Mouse (Mus musculus) intestine, postnatal 0 days (tissue): ENCODE data around the gene S100a4. TPM values are rescaled to one million over a fixed set of nuclear protein-coding genes. Genes with fewer than 3 reads are reported as not detected.

Source experiments
- ATAC-seq: fragments of 200-750 bp; cut with Nextera tagmentation; 2 replicates; pipeline ENCODE4 v1.8.0; 2017; ENCODE audit warnings: mild to moderate bottlenecking, moderate TSS enrichment, moderate library complexity
- H3K27ac ChIP-seq: fragments of 300-500 bp; sonication (generic); 2 replicates; pipeline ENCODE4 v1.5.1; 2014; ENCODE audit warnings: mild to moderate bottlenecking, low read depth, low read length, moderate library complexity
- H3K27me3 ChIP-seq: fragments of 300-500 bp; sonication (generic); replicated peaks from 2 replicates; pipeline ENCODE4 v1.6.1; 2014; ENCODE audit warnings: low read length, mixed read lengths; ENCODE audit not compliant: control insufficient read depth, insufficient read depth
- H3K36me3 ChIP-seq: fragments of 300-500 bp; sonication (generic); 2 replicates; pipeline ENCODE4 v1.6.1; 2014; ENCODE audit warnings: mild to moderate bottlenecking, moderate library complexity; ENCODE audit not compliant: control insufficient read depth, insufficient read depth
- H3K4me1 ChIP-seq: fragments of 300-500 bp; sonication (generic); replicated peaks from 2 replicates; pipeline ENCODE4 v1.6.1; 2014; ENCODE audit warnings: antibody characterized with exemption, low read length, mixed read lengths; ENCODE audit not compliant: control insufficient read depth, insufficient read depth
- H3K4me2 ChIP-seq: fragments of 300-500 bp; sonication (generic); replicated peaks from 2 replicates; pipeline ENCODE4 v1.6.1; 2014; ENCODE audit warnings: low read depth, mild to moderate bottlenecking, moderate library complexity
- H3K4me3 ChIP-seq: fragments of 300-500 bp; sonication (generic); 2 replicates; pipeline ENCODE4 v1.5.1; 2014; ENCODE audit warnings: low read depth, low read length
- H3K9ac ChIP-seq: fragments of 300-500 bp; sonication (generic); 2 replicates; pipeline ENCODE4 v1.6.1; 2014; ENCODE audit warnings: mild to moderate bottlenecking, low read depth, low read length
- H3K9me3 ChIP-seq: fragments of 300-500 bp; sonication (generic); 2 replicates; pipeline ENCODE4 v1.6.1; 2016; ENCODE audit warnings: mixed run types; ENCODE audit not compliant: control insufficient read depth
- CTCF ChIP-seq: sonication (generic); IDR thresholded peaks from 2 replicates; pipeline ENCODE4 v1.5.1; 2016; ENCODE audit warnings: low read depth, mild to moderate bottlenecking, control low read depth, antibody characterized with exemption, moderate library complexity
- WGBS: fragments of 180-500 bp; shearing (Covaris S2); extraction: QIAGEN DNeasy Blood & Tissue Kit; methylation state at CpG from one replicate; pipeline ENCODE4 v1.1.7; 2014; 5-methylcytosine and 5-hydroxymethylcytosine counted together
- polyA plus RNA-seq: library from polyadenylated mRNA; unstranded; fragments of >200 nt; fragmentation: Nextera tagmentation; extraction: Ambion mirVana; gene quantifications from 2 replicates; pipeline ENCODE4 v1.2.1, GENCODE M21; 2015

S100a4 gene
- polyA plus RNA-seq, 1 experiment from 2014 or later: 8.6 TPM

GRCm38 (mm10) chr3:90595556-90595955 lies 8.0 kb upstream of the S100a4 start:
- H3K4me3 ChIP-seq: no peak overlapping the region
- no peak for ATAC-seq

GRCm38 (mm10) chr3:90596810-90597209 lies 6.8 kb upstream of the S100a4 start:
- Histone ChIP-seq H3K27ac (no peak overlapping the region), H3K36me3 (no peaks in the 10 kb centered on the region), H3K9me3 (no peaks in the 10 kb centered on the region), H3K27me3 (no peaks in the 10 kb centered on the region), H3K4me2 (no peak overlapping the region), H3K4me1 (no peaks in the 10 kb centered on the region), H3K9ac (no peak overlapping the region), H3K4me3 (no peak overlapping the region)
- WGBS: 95% methylated on average over 6 of the region's 6 CpGs
- no peak for TF ChIP-seq CTCF
- ATAC-seq: no peak

More at GRCm38 (mm10) chr3:90595556-90595955, 8.0 kb upstream of the S100a4 start:
- Histone ChIP-seq H3K27ac (no peak overlapping the region), H3K4me2 (no peak overlapping the region), H3K27me3 (no peaks in the 10 kb centered on the region), H3K9ac (no peak overlapping the region), H3K36me3 (no peaks in the 10 kb centered on the region), H3K9me3 (no peaks in the 10 kb centered on the region), H3K4me1 (no peaks in the 10 kb centered on the region)
- no peak for TF ChIP-seq CTCF
- 30% methylated on average over 5 of the region's 5 CpGs for WGBS

DNA sequence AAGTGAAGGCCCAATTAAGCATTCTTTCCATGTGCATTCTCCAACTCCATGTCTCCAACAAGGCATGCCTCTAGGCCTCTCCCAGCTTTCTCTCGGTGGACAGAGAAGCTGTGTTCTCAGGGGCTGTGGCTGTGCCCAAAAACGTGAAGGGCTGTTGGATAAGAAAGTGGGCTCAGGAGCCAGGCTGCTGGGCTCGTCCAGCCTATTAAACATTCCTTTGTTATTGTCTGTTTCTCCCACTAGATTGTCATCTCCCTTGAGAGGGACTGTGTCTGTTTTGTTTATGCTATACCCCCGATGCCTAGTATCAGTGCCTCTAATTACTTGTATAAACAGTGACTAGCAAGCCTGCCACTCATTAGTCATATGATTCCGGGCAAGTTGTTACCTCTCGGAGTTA lies 5.8 kb upstream of the S100a4 start:
- no peak overlapping the region for H3K9ac ChIP-seq
- no peak overlapping the region for H3K27ac ChIP-seq
- no peak overlapping the region for H3K4me3 ChIP-seq
- no peaks in the 10 kb centered on the region for H3K27me3 ChIP-seq
- H3K4me2 ChIP-seq: no peak overlapping the region
- no peaks in the 10 kb centered on the region for H3K4me1 ChIP-seq
- TF ChIP-seq CTCF: no peak
- WGBS: 46% methylated on average over 6 of the region's 6 CpGs
- no peaks in the 10 kb centered on the region for H3K9me3 ChIP-seq
- no peak for ATAC-seq
- H3K36me3 ChIP-seq: no peaks in the 10 kb centered on the region

DNA sequence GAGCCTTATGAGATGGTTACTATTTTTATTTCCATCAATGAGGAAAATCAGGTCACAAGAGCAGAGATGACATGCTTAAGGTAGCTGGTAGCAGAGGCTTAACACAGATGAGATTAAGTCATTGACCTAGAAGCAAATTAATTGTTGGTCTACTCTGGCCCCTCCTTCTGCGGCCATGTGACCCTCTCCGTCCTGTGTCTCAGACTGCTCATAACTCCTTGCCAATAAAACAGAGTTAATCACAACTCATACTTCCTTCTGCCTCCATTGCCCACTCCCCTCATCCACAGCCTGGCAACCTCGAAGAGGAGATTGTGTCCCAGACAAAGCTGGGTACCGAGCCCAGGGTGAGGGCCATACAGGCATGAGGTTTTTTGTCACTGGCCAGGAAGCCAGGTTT lies 5.4 kb upstream of the S100a4 start:
- no peak for ATAC-seq
- Histone ChIP-seq H3K9ac (no peak overlapping the region), H3K27ac (no peak overlapping the region), H3K4me1 (no peaks in the 10 kb centered on the region), H3K27me3 (no peaks in the 10 kb centered on the region), H3K36me3 (no peaks in the 10 kb centered on the region), H3K4me3 (no peak overlapping the region), H3K4me2 (no peak overlapping the region), H3K9me3 (no peaks in the 10 kb centered on the region)
- WGBS: 65% methylated on average over 4 of the region's 4 CpGs
- TF ChIP-seq CTCF: no peak

DNA sequence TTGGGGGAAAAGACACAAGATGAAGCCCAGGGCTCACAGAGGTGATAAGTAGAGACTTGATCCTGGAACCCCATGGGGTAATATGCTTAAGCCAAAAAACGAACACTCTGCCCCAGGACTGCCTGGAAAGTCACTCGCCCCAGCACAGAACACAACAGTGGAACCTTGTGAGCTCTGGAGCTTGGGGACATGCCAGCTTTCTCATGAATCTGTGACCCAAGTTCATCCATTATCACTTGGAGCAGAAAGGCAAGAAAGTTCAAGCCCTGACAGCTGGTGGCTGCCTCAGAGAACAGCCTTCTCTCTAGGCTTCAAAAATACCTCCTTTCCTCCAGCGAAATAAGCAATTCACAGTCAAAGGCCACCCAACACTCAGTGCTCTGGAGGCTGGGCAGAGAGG lies 4.2 kb upstream of the S100a4 start:
- no peak overlapping the region for H3K4me2 ChIP-seq
- 72% methylated on average over 3 of the region's 3 CpGs for WGBS
- H3K9me3 ChIP-seq: no peaks in the 10 kb centered on the region
- ATAC-seq: no peak
- H3K4me1 ChIP-seq: no peaks in the 10 kb centered on the region
- no peaks in the 10 kb centered on the region for H3K36me3 ChIP-seq
- H3K27ac ChIP-seq: no peak overlapping the region
- H3K9ac ChIP-seq: no peak overlapping the region
- no peaks in the 10 kb centered on the region for H3K27me3 ChIP-seq
- no peak overlapping the region for H3K4me3 ChIP-seq
- TF ChIP-seq CTCF: no peak

DNA sequence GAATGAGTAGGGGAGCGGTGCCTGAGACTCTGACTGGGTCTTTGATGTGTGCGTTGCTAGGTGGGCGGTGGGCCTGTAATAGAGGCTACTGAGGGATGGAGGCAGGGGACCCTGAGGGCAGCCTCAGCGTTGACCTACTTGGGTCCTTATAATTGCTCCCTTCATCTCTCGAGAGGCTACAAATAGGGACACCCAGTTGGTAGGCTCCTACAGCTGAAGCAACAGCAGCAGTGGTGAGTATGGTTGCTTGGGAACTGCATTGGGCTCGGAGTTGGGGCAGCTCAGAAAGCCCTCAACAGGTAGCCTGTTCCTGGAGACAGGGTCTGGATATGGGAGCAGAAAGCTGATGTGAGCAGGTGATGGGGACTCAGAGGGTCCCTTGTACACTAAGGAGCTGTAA lies 3.5 kb upstream of the S100a4 start:
- Histone ChIP-seq H3K27me3 (no peaks in the 10 kb centered on the region), H3K4me2 (no peak overlapping the region), H3K27ac (no peak overlapping the region), H3K9me3 (no peaks in the 10 kb centered on the region), H3K4me1 (no peaks in the 10 kb centered on the region), H3K4me3 (no peak overlapping the region), H3K36me3 (no peaks in the 10 kb centered on the region), H3K9ac (no peak overlapping the region)
- WGBS: 90% methylated on average over 6 of the region's 6 CpGs
- no peak for TF ChIP-seq CTCF
- ATAC-seq: no peak
